In the genomic region with DNA sequence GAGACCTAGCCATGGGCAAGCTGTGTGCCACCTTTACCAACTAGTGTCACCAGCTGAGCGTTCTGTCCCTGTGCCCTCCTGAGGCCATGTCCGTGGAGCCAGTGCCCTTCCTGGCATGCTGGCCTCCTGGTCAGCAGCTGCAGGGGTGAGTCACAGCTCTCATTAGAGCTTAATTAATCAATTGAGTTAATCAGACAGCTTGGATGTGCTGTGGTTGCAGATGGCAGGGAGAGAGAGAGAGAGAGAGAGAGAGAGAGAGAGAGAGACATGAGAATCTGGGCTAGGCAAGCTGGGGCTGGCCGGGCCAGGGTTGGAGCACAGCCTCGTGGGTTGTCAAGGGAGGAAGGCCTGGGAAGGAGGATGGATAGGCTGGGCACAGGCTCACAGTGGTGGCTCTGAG, we compare ENCODE assay signal across 24 mouse cellular contexts. TPM values are rescaled to one million over a fixed set of nuclear protein-coding genes. Genes with fewer than 3 reads are reported as not detected.
A peak's percentile ranks its signal among the peaks of the same experiment; 100 is the strongest.
DNase-seq lines count a peak whose midpoint lies in the region; ATAC-seq lines count a peak whose summit lies in the region.
"Had no signal": no experiment of that assay in that cellular context is flagged by ENCODE, and none has a peak within 500 bp of the region (broad histone marks: within the 10 kb centered on the region; RNA-seq: fewer than 3 reads in every experiment).

No protein-coding gene starts in this region.

- ATAC-seq in hindbrain, embryonic 14.5 days (ENCODE audit: low FRiP score) = no peak
- ATAC-seq: activated CD4-positive, CD25-positive, alpha-beta regulatory T cell, adult 4 months; CD4-positive, CD25-positive, alpha-beta regulatory T cell, adult 4 months; forebrain, embryonic 16.5 days; Patski had no signal

- H3K4me1 ChIP-seq in hindbrain, embryonic 10.5 days (replicated peaks) = peaks cover 66% of the 10 kb centered on the region
- no peaks in the 10 kb centered on the region; the same call in 1 of the 2 replicates for H3K4me1 ChIP-seq in hindbrain, embryonic 14.5 days (replicated peaks; ENCODE audit: control insufficient read depth, insufficient read depth, low read length)

- 62% methylated on average over 4 of the region's 4 CpGs for WGBS in hindbrain, embryonic 10.5 days
- 32% methylated on average over 4 of the region's 4 CpGs for WGBS in hindbrain, embryonic 14.5 days

- intact Hi-C loops in left cerebral cortex, postnatal 4 days (cut with DNase I) = no loop called here

- no peak for DNase-seq in hindbrain, embryonic 10.5 days (ENCODE audit: low spot score)
- no peak for DNase-seq in hindbrain, embryonic 14.5 days (ENCODE audit: low spot score)
- DNase-seq in left cerebral cortex, postnatal 4 days = peak; percentile 57
- DNase-seq in left cerebral cortex, adult 9 months (ENCODE audit: low spot score in 2 of 2) = no peak
- peak; percentile 95 for DNase-seq in Muller cell, postnatal 12 days (ENCODE audit: inconsistent ontology term)
- DNase-seq in retina, embryonic 14.5 days (ENCODE audit: low spot score) = peak; percentile 32
- no peak for DNase-seq in heart, adult 18-20 months
- DNase-seq in spleen, postnatal 36 days (ENCODE audit: low spot score in 2 of 2) = no peak
- DNase-seq: adrenal gland, postnatal 14 days; embryo, embryonic 11 days; gastrocnemius, postnatal 14 days; kidney, adult 18-20 months had no signal

- H3K9ac ChIP-seq in hindbrain, embryonic 14.5 days = no peak overlapping the region
- H3K9ac ChIP-seq: embryonic facial prominence, embryonic 12.5 days; heart, embryonic 12.5 days; intestine, embryonic 15.5 days had no signal

- H3K4me2 ChIP-seq in hindbrain, embryonic 14.5 days (replicated peaks) = no peak overlapping the region
- H3K4me2 ChIP-seq: embryonic facial prominence, embryonic 12.5 days; heart, embryonic 12.5 days; intestine, embryonic 15.5 days had no signal

- no peak overlapping the region for H3K4me3 ChIP-seq in hindbrain, embryonic 10.5 days
- no peak overlapping the region for H3K4me3 ChIP-seq in hindbrain, embryonic 14.5 days (replicated peaks; ENCODE audit: low read length)
- H3K4me3 ChIP-seq: embryonic facial prominence, embryonic 12.5 days; heart, embryonic 12.5 days; intestine, embryonic 15.5 days had no signal

- H3K36me3 ChIP-seq in hindbrain, embryonic 10.5 days = no peaks in the 10 kb centered on the region
- H3K36me3 ChIP-seq in hindbrain, embryonic 14.5 days (replicated peaks; ENCODE audit: control insufficient read depth, insufficient read depth) = no peaks in the 10 kb centered on the region
- H3K36me3 ChIP-seq: embryonic facial prominence, embryonic 12.5 days; G1E; heart, embryonic 12.5 days; intestine, embryonic 15.5 days had no signal

- H3K27me3 ChIP-seq in hindbrain, embryonic 10.5 days (ENCODE audit: insufficient read depth, poor library complexity, severe bottlenecking) = peaks cover 52% of the 10 kb centered on the region
- H3K27me3 ChIP-seq in hindbrain, embryonic 14.5 days (ENCODE audit: control insufficient read depth, insufficient read depth, low read length) = peaks cover 14% of the 10 kb centered on the region
- H3K27me3 ChIP-seq: Patski had no signal

- no peaks in the 10 kb centered on the region for H3K9me3 ChIP-seq in hindbrain, embryonic 10.5 days
- no peaks in the 10 kb centered on the region for H3K9me3 ChIP-seq in hindbrain, embryonic 14.5 days (ENCODE audit: control insufficient read depth, low read length)
- H3K9me3 ChIP-seq: embryonic facial prominence, embryonic 12.5 days; G1E; heart, embryonic 12.5 days; intestine, embryonic 15.5 days had no signal

- peak overlapping the region; percentile 53 for H3K27ac ChIP-seq in hindbrain, embryonic 10.5 days
- no peak overlapping the region for H3K27ac ChIP-seq in hindbrain, embryonic 14.5 days
- H3K27ac ChIP-seq: embryonic facial prominence, embryonic 12.5 days; intestine, embryonic 15.5 days had no signal

RNA-seq across cellular contexts. Expression of a gene that starts 38.1 kb away (rescaled TPM):
- polyA plus RNA-seq in hindbrain, embryonic 10.5 days (2016; fragmentation: Nextera tagmentation; extraction: Ambion mirVana) = 4.4 and 11.5 TPM in 2 replicates
- 12.0 and 14.6 TPM in 2 replicates for polyA plus RNA-seq in hindbrain, embryonic 14.5 days (2014; fragmentation: Nextera tagmentation; extraction: Ambion mirVana)
- 10 to 100 TPM; 10.9 to 12.7 TPM for total RNA-seq in left cerebral cortex, postnatal 4 days (2021)
- not detected for total RNA-seq in heart, adult 18-20 months (2021)
- total RNA-seq: common myeloid progenitor, adult 5-6 weeks; G1E; gastrocnemius, adult 18-20 months; heart, adult 8-10 months; heart, postnatal 25 days had no signal
- polyA plus RNA-seq: activated CD4-positive, CD25-positive, alpha-beta regulatory T cell, adult 4 months; CD4-positive, CD25-positive, alpha-beta regulatory T cell, adult 4 months; G1E had no signal

RNA-seq across cellular contexts. Expression of a gene that starts 43.4 kb away (rescaled TPM):
- polyA plus RNA-seq in hindbrain, embryonic 10.5 days (2016; fragmentation: Nextera tagmentation; extraction: Ambion mirVana) = 47.1 and 55.6 TPM in 2 replicates
- polyA plus RNA-seq in hindbrain, embryonic 14.5 days (2014; fragmentation: Nextera tagmentation; extraction: Ambion mirVana) = 31.8 and 34.3 TPM in 2 replicates
- total RNA-seq in left cerebral cortex, postnatal 4 days (2021) = 10 to 100 TPM; 60.3 to 67.8 TPM
- 10 to 100 TPM; 67.5 to 74.8 TPM for total RNA-seq in heart, adult 18-20 months (2021)

RNA-seq across cellular contexts. Expression of a gene that starts 43.5 kb away (rescaled TPM):
- polyA plus RNA-seq in hindbrain, embryonic 10.5 days (2016; fragmentation: Nextera tagmentation; extraction: Ambion mirVana) = 272 and 276 TPM in 2 replicates
- polyA plus RNA-seq in hindbrain, embryonic 14.5 days (2014; fragmentation: Nextera tagmentation; extraction: Ambion mirVana) = 161 and 166 TPM in 2 replicates
- 100 to 1,000 TPM; 116 to 128 TPM for total RNA-seq in left cerebral cortex, postnatal 4 days (2021)
- 10 to 100 TPM; 60.9 to 72.9 TPM for total RNA-seq in heart, adult 18-20 months (2021)

RNA-seq across cellular contexts. Expression of a gene that starts 59.7 kb away (rescaled TPM):
- polyA plus RNA-seq in hindbrain, embryonic 10.5 days (2016; fragmentation: Nextera tagmentation; extraction: Ambion mirVana) = 11.6 and 12.2 TPM in 2 replicates
- polyA plus RNA-seq in hindbrain, embryonic 14.5 days (2014; fragmentation: Nextera tagmentation; extraction: Ambion mirVana) = 0.79 and 1.5 TPM in 2 replicates
- total RNA-seq in left cerebral cortex, postnatal 4 days (2021) = 1 to 10 TPM; 3.7 to 4.1 TPM
- under 1 TPM in 1 of 2 experiments, not detected in 1; 0.25 TPM for total RNA-seq in heart, adult 18-20 months (2021)
- total RNA-seq: gastrocnemius, adult 18-20 months had no signal

Comparison
In these comparisons a context has a peak if more than half of its experiments do, and no peak if none do; other contexts are left out.
1. DNase-seq: peak in left cerebral cortex, postnatal 4 days (single experiment), Muller cell, postnatal 12 days (single experiment) and retina, embryonic 14.5 days (single experiment); none in hindbrain, embryonic 10.5 days (single experiment), hindbrain, embryonic 14.5 days (single experiment), left cerebral cortex, adult 9 months (0 of 2), heart, adult 18-20 months (0 of 2) and spleen, postnatal 36 days (0 of 2).
2. RNA of a gene that starts 38.1 kb away (total RNA-seq): 10.9 to 12.7 TPM in left cerebral cortex, postnatal 4 days; not detected in heart, adult 18-20 months; every median in the first group is over 10 times any median in the second.